Mouse (Mus musculus): ENCODE measurements around the gene Gpr6. TPM values are rescaled to one million over a fixed set of nuclear protein-coding genes. Genes with fewer than 3 reads are reported as not detected.

The Gpr6 gene
- polyA plus RNA-seq, 1 experiment from 2014 or later, result not detected

DNA sequence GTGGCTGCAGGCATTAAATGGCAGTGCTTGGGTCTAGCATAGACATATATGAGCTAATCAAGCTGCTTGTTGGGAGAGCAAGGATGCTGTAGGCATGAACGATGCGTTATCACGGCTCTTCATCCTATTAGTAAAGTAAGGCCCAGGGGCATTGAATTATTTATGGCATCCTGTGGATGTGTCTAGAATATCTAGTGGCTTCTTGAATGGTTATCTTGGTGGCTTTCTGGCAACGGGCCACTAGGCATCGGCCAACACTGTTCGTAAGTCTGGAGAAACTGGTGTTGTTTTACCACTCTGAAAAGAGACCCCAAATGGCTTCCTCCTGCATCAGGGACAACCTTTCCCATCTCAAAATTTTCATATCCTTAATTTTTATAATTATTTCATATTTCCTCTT lies 33.6 kb downstream of the Gpr6 start:
- Histone ChIP-seq H3K4me1 (peaks cover 8% of the 10 kb centered on the region; the same call in 1 of the 2 replicates), H3K27me3 (replicated peaks; ENCODE audit: low read depth, poor library complexity, severe bottlenecking) (no peaks in the 10 kb centered on the region), H3K36me3 (replicated peaks) (no peaks in the 10 kb centered on the region), H3K4me3 (no peak overlapping the region), H3K27ac (replicated peaks) (no peak overlapping the region), H3K9me3 (no peaks in the 10 kb centered on the region)
- 90% methylated on average over 6 of the region's 6 CpGs for WGBS
- DNase-seq (ENCODE audit: low spot score), result no peak

DNA sequence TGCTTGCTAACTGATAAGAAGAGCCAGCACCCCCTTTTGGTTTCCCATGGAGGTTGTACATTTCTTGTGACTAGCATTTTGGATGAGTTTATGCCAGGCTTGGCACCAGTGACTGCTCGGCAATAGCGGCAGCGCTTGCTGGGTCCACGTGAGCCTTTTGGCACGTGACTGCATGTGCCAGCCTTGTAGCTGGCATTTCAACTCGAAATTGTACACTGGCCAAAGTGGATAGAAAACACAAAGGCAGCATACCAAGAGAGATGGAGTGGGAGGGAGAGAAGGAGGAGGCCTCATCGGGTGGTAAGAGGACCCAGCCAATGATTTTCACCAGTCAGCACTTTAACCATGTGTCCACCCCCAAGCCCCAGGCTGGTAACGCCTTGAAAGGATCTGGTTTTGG lies 34.4 kb downstream of the Gpr6 start:
- WGBS, result 76% methylated on average over 8 of the region's 8 CpGs
- Histone ChIP-seq H3K36me3 (replicated peaks) (no peaks in the 10 kb centered on the region), H3K27ac (replicated peaks) (no peak overlapping the region), H3K4me1 (peaks cover 8% of the 10 kb centered on the region; the same call in 1 of the 2 replicates), H3K9me3 (no peaks in the 10 kb centered on the region), H3K4me3 (no peak overlapping the region), H3K27me3 (replicated peaks; ENCODE audit: low read depth, poor library complexity, severe bottlenecking) (no peaks in the 10 kb centered on the region)
- no peak for DNase-seq (ENCODE audit: low spot score)

DNA sequence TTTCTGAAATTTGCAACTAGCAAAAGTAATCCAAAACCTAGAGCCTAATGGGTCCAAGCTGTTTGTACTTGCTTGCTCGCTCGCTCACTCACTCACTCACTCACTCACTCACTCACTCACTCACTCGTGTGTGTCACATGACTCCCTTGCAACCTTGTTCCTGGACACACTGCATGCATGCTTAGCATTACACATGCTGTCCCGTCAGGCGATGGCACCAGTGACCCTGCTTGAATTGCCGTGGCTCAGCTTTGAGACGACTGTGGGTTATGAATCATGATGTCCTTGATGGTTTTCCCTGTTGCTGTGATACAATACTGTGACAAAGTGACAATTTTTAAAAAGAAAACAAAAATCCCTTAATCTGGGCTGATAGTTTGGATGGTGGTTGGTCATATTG lies 39.3 kb downstream of the Gpr6 start:
- Histone ChIP-seq H3K36me3 (replicated peaks) (no peaks in the 10 kb centered on the region), H3K9me3 (no peaks in the 10 kb centered on the region), H3K4me1 (peaks cover 6% of the 10 kb centered on the region; the same call in 1 of the 2 replicates), H3K4me3 (no peak overlapping the region), H3K27ac (replicated peaks) (no peak overlapping the region), H3K27me3 (replicated peaks; ENCODE audit: low read depth, poor library complexity, severe bottlenecking) (no peaks in the 10 kb centered on the region)
- WGBS, result 81% methylated on average over 7 of the region's 7 CpGs
- DNase-seq (ENCODE audit: low spot score), result no peak

DNA sequence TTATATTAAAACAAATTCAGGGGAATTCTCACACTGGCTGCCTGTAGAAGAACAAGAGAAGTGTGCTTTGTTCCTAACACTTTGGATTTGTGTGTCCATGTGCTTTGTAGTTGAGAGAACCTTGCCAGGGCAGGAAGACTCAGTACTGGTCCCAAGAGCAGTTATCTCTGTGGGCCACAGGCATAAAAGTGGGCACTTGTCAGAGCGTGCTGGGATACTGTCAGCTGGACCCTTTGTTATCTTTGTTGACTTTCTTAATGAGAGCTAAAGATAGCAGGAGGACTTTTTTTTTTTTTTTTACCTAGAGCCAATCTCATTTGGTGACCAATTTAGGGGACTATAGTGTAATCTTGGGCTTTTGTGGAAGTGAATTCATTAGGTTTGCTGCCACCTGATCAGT lies 47.2 kb downstream of the Gpr6 start:
- Histone ChIP-seq H3K9me3 (no peaks in the 10 kb centered on the region), H3K27me3 (replicated peaks; ENCODE audit: low read depth, poor library complexity, severe bottlenecking) (no peaks in the 10 kb centered on the region), H3K27ac (replicated peaks) (no peak overlapping the region), H3K4me1 (peaks cover 8% of the 10 kb centered on the region; the same call in 1 of the 2 replicates), H3K36me3 (replicated peaks) (no peaks in the 10 kb centered on the region), H3K4me3 (no peak overlapping the region)
- DNase-seq (ENCODE audit: low spot score), result no peak
- 55% methylated on average over 1 of the region's 1 CpGs for WGBS

DNA sequence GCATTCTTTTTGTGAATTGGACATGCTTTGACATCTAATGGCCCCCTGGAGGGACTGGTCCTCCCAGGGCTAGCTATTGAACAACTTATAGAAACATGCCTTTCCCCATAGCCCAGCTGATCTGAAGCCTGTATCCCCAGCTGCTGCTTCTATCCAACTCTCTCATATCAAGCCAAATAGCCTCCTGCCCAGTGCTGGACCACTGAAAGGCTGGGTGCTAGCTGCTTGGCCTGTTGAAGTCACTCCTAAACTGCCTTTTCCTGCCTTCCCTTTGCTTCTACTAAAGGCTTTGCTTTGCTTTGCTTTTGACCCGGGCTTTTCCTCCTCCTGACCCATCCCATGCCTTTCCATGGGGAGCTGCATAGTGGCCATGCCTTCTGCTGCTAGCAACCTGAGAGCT lies 47.7 kb downstream of the Gpr6 start:
- 37% methylated on average over 1 of the region's 1 CpGs for WGBS
- no peaks in the 10 kb centered on the region for H3K27me3 ChIP-seq (replicated peaks; ENCODE audit: low read depth, poor library complexity, severe bottlenecking)
- no peaks in the 10 kb centered on the region for H3K9me3 ChIP-seq
- H3K4me1 ChIP-seq, result peaks cover 8% of the 10 kb centered on the region; the same call in 1 of the 2 replicates
- no peak overlapping the region for H3K27ac ChIP-seq (replicated peaks)
- no peaks in the 10 kb centered on the region for H3K36me3 ChIP-seq (replicated peaks)
- no peak overlapping the region for H3K4me3 ChIP-seq
- DNase-seq (ENCODE audit: low spot score), result no peak

DNA sequence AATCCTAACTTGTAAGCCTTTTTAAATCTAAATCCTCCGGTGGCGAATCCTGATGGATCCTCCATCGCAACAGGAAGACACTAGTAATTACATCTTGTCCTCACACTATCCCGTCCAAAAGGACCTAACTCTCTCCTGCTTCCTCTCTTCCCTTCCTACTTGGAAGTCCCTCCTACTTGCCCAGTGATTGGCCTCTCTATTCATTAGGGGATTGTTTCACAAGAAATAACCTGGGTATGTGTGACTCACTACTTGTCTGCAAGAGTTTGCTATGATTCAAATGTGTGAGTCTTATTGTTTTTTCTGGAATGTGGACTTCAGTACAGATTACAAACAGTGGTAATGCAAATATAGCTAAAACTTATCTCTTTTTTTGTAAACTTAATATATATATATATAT lies 49.9 kb downstream of the Gpr6 start:
- no peak overlapping the region for H3K4me3 ChIP-seq
- DNase-seq (ENCODE audit: low spot score), result no peak
- WGBS, result 91% methylated on average over 4 of the region's 4 CpGs
- no peaks in the 10 kb centered on the region for H3K9me3 ChIP-seq
- H3K27ac ChIP-seq (replicated peaks), result no peak overlapping the region
- no peaks in the 10 kb centered on the region for H3K36me3 ChIP-seq (replicated peaks)
- 0 out of 2 replicates have a peak, but pooled peaks cover 4% of the 10 kb centered on the region for H3K4me1 ChIP-seq
- H3K27me3 ChIP-seq (replicated peaks; ENCODE audit: low read depth, poor library complexity, severe bottlenecking), result no peaks in the 10 kb centered on the region

Other genes starting within 250 kb of the Gpr6 start
- gene Cdc40, start 189.0 kb downstream of the Gpr6 start, polyA plus RNA-seq (2016; fragmentation: Nextera tagmentation; extraction: Ambion mirVana), result 40.0 and 40.6 TPM in 2 replicates
- 45.9 and 50.1 TPM in 2 replicates for gene Wasf1, start 188.8 kb downstream of the Gpr6 start, polyA plus RNA-seq (2016; fragmentation: Nextera tagmentation; extraction: Ambion mirVana)
- 14.2 and 14.5 TPM in 2 replicates for gene Fig4, start 231.0 kb upstream of the Gpr6 start, polyA plus RNA-seq (2016; fragmentation: Nextera tagmentation; extraction: Ambion mirVana)
- 0.04 and 0.05 TPM in 2 replicates for gene Ak9, start 231.7 kb upstream of the Gpr6 start, polyA plus RNA-seq (2016; fragmentation: Nextera tagmentation; extraction: Ambion mirVana)